Mouse (Mus musculus): ENCODE results near the gene Zmiz1. TPM values are rescaled to one million over a fixed set of nuclear protein-coding genes. Genes with fewer than 3 reads are reported as not detected.
A peak's percentile ranks its signal among the peaks of the same experiment; 100 is the strongest.

Gene Zmiz1
- polyA plus RNA-seq (2012; rRNA removed) = 51.6 and 52.6 TPM in 2 replicates

DNA sequence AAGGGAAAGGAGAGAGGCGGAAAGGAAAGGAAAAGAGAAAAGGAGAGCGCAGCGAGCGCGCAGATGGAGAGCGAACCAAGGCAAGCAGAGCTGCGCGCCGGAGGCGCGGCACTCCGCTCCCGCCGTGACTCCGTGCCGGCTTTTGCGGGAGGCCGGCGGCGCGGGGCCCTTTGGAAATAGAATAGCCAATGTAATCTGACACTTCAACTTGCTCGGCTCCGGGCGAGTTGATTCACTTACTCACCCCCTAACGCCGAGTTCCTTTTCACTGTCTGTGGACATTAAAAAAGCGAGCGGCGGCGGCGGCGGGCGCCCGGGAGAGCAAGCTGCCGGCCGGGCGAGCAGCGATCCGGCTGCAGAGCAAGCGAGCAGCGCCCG, at the start of gene Zmiz1:
TSS of gene Zmiz1 (plus strand) at position 170 of the 378 bp plus-strand sequence.
- 1% methylated on average over 42 of the region's 42 CpGs for WGBS

DNA sequence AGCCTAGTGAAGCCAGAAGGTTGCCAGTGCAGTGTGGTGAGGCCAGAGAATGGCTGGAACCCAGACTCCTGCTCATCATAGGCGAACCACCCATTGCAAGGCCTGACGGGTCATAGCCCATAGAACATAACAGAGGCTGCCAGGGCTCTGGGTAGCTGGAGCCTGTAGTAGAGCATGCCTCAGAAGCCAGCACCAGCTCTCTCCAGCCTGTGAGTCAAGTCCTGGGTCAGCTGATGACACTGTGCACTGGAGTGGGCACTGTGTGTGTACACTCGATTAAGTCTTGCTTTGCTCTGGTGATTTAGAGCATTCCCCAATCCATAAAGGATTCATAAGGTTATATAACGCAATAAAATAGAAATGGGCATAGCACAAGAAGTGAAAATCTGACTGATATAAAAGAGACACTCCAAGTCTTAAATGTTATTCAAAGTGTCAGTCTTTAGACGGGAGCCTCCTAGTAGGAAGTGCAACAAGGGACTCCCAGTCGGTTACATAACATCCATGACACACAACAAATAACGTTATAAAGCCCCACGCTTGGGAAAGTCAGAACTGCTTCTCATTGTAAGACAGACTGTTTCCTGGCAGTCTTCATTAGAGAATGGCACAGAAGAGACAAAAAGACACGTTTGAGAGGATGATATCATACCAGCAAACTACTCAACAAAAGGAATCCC, 47.0 kb upstream of the Zmiz1 start:
- DNase-seq = no peak
- WGBS = 76% methylated on average over 9 of the region's 9 CpGs
- Histone ChIP-seq H3K4me3 (replicated peaks; ENCODE audit: extremely low read depth, low read depth, low read length) (no peak overlapping the region), H3K4me1 (ENCODE audit: control insufficient read depth, insufficient read depth, low read length) (peaks cover 7% of the 10 kb centered on the region)
- TF ChIP-seq CTCF (IDR thresholded peaks at IDR 0.05; ENCODE audit: insufficient read depth, low read length) (no peak), POLR2A (IDR thresholded peaks at IDR 0.05; ENCODE audit: borderline replicate concordance, extremely low read depth, low read depth, low read length) (no peak)

More for the DNA sequence above, at the start of gene Zmiz1:
- TF ChIP-seq POLR2A (IDR thresholded peaks at IDR 0.05; ENCODE audit: borderline replicate concordance, extremely low read depth, low read depth, low read length) (peak; percentile 28; the same call in 1 of the 2 replicates), CTCF (IDR thresholded peaks at IDR 0.05; ENCODE audit: insufficient read depth, low read length) (no peak)
- DNase-seq = peak; percentile 89
- peaks cover 17% of the 10 kb centered on the region for H3K4me1 ChIP-seq (ENCODE audit: control insufficient read depth, insufficient read depth, low read length)
- peak within 1 kb of the TSS; percentile 82 for H3K4me3 ChIP-seq (replicated peaks; ENCODE audit: extremely low read depth, low read depth, low read length)

GRCm38 (mm10) chr14:25412811-25413210, 46.2 kb upstream of the Zmiz1 start:
- TF ChIP-seq POLR2A (IDR thresholded peaks at IDR 0.05; ENCODE audit: borderline replicate concordance, extremely low read depth, low read depth, low read length) = no peak
- TF ChIP-seq CTCF (IDR thresholded peaks at IDR 0.05; ENCODE audit: insufficient read depth, low read length) = no peak
- DNase-seq = no peak
- no peak overlapping the region for H3K4me3 ChIP-seq (replicated peaks; ENCODE audit: extremely low read depth, low read depth, low read length)
- WGBS = 99% methylated on average over 10 of the region's 10 CpGs
- peaks cover 7% of the 10 kb centered on the region for H3K4me1 ChIP-seq (ENCODE audit: control insufficient read depth, insufficient read depth, low read length)

DNA sequence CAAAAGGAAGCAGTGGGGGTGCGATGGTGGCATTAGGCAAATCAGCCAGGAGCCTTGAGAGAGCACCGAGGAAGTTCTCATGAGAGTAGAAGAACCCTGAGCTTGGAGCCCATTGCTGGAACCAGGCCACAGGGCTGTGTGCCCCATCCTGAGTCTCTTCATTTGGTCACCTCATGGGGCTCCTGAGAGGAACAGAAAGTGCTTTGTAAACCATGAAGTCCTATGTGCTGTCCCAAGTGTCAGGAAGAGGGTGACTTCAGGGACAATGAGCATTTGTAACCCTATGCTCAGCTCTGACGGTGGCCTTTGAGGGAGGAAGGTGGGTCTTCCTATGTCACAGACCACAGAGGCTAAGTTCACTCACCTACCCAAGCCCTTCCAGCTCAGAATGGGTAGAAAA, 45.5 kb upstream of the Zmiz1 start:
- 66% methylated on average over 3 of the region's 3 CpGs for WGBS
- no peak for DNase-seq
- H3K4me3 ChIP-seq (replicated peaks; ENCODE audit: extremely low read depth, low read depth, low read length) = no peak overlapping the region
- H3K4me1 ChIP-seq (ENCODE audit: control insufficient read depth, insufficient read depth, low read length) = peaks cover 7% of the 10 kb centered on the region
- TF ChIP-seq CTCF (IDR thresholded peaks at IDR 0.05; ENCODE audit: insufficient read depth, low read length) = no peak
- TF ChIP-seq POLR2A (IDR thresholded peaks at IDR 0.05; ENCODE audit: borderline replicate concordance, extremely low read depth, low read depth, low read length) = no peak

GRCm38 (mm10) chr14:25414115-25414514, 44.9 kb upstream of the Zmiz1 start:
- no peak for TF ChIP-seq CTCF (IDR thresholded peaks at IDR 0.05; ENCODE audit: insufficient read depth, low read length)
- TF ChIP-seq POLR2A (IDR thresholded peaks at IDR 0.05; ENCODE audit: borderline replicate concordance, extremely low read depth, low read depth, low read length) = no peak
- WGBS = 49% methylated on average over 4 of the region's 4 CpGs
- DNase-seq = no peak
- Histone ChIP-seq H3K4me3 (replicated peaks; ENCODE audit: extremely low read depth, low read depth, low read length) (no peak overlapping the region), H3K4me1 (ENCODE audit: control insufficient read depth, insufficient read depth, low read length) (peaks cover 7% of the 10 kb centered on the region)

GRCm38 (mm10) chr14:25420001-25420690, 38.8 kb upstream of the Zmiz1 start:
- no peak overlapping the region for H3K4me3 ChIP-seq (replicated peaks; ENCODE audit: extremely low read depth, low read depth, low read length)
- H3K4me1 ChIP-seq (ENCODE audit: control insufficient read depth, insufficient read depth, low read length) = no peaks in the 10 kb centered on the region; the same call in 1 of the 2 replicates
- TF ChIP-seq POLR2A (IDR thresholded peaks at IDR 0.05; ENCODE audit: borderline replicate concordance, extremely low read depth, low read depth, low read length) (no peak), CTCF (IDR thresholded peaks at IDR 0.05; ENCODE audit: insufficient read depth, low read length) (no peak)
- no peak for DNase-seq
- WGBS = 71% methylated on average over 7 of the region's 7 CpGs

DNA sequence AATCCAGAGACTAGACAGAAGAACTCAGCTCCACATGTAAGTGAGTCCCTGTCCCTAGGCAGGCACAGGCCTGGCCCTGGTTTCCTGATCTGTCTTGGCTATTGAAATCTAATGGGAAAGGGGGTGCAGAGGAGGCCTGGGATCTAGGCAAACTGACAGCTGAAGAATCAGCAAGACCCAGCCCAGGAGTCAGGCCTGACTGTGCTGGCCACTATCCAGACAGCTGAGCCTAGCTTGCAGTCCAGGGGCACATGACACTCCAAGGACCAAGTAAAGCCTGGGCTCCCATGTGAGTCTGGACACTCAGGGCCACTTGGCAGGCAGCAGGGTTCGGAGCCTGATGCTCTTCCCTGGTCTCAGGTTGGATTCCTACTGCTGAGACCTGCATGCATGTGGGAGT, 38.0 kb upstream of the Zmiz1 start:
- DNase-seq = no peak
- no peak for TF ChIP-seq CTCF (IDR thresholded peaks at IDR 0.05; ENCODE audit: insufficient read depth, low read length)
- TF ChIP-seq POLR2A (IDR thresholded peaks at IDR 0.05; ENCODE audit: borderline replicate concordance, extremely low read depth, low read depth, low read length) = no peak
- Histone ChIP-seq H3K4me1 (ENCODE audit: control insufficient read depth, insufficient read depth, low read length) (no peaks in the 10 kb centered on the region; the same call in 1 of the 2 replicates), H3K4me3 (replicated peaks; ENCODE audit: extremely low read depth, low read depth, low read length) (no peak overlapping the region)
- 74% methylated on average over 1 of the region's 1 CpGs for WGBS

GRCm38 (mm10) chr14:25421596-25422001, 37.4 kb upstream of the Zmiz1 start:
- DNase-seq = no peak
- WGBS = 34% methylated on average over 13 of the region's 13 CpGs
- TF ChIP-seq POLR2A (IDR thresholded peaks at IDR 0.05; ENCODE audit: borderline replicate concordance, extremely low read depth, low read depth, low read length) = no peak
- no peak for TF ChIP-seq CTCF (IDR thresholded peaks at IDR 0.05; ENCODE audit: insufficient read depth, low read length)
- no peak overlapping the region for H3K4me3 ChIP-seq (replicated peaks; ENCODE audit: extremely low read depth, low read depth, low read length)
- H3K4me1 ChIP-seq (ENCODE audit: control insufficient read depth, insufficient read depth, low read length) = no peaks in the 10 kb centered on the region; the same call in 1 of the 2 replicates

GRCm38 (mm10) chr14:25422946-25423345, 36.0 kb upstream of the Zmiz1 start:
- WGBS = 66% methylated on average over 1 of the region's 1 CpGs
- Histone ChIP-seq H3K4me1 (ENCODE audit: control insufficient read depth, insufficient read depth, low read length) (no peaks in the 10 kb centered on the region; the same call in 1 of the 2 replicates), H3K4me3 (replicated peaks; ENCODE audit: extremely low read depth, low read depth, low read length) (no peak overlapping the region)
- no peak for DNase-seq
- no peak for TF ChIP-seq CTCF (IDR thresholded peaks at IDR 0.05; ENCODE audit: insufficient read depth, low read length)
- TF ChIP-seq POLR2A (IDR thresholded peaks at IDR 0.05; ENCODE audit: borderline replicate concordance, extremely low read depth, low read depth, low read length) = no peak
